Mouse (Mus musculus) T-helper 17 cell (primary cell): Measurements from ENCODE around the gene Fam205a2.
"Not testable (repeated sequence)": the region's sequence is repeated elsewhere in the genome, so short reads cannot be mapped to it uniquely, and the experiment has no call there.

Source experiments
- in situ Hi-C, 2 experiments: fragments of 300-600 bp; cut with MboI, MseI; formaldehyde crosslinking; loops; 1 replicate in 1 of 2; 2 replicates in 1 of 2; pipeline ENCODE4 v1.15.1; 2025; ENCODE audit warnings: high pct_unique_total_duplicates in 2 of 2

The Fam205a2 gene

GRCm38 (mm10) chr4:42528075-42528474, at the start of gene Fam205a2:
Gene Fam205a2, minus strand, starts transcription at chr4:42528175.
- in situ Hi-C loops = not testable (repeated sequence)
